Mouse (Mus musculus): ENCODE measurements around the gene Rpl21.

The Rpl21 gene

DNA sequence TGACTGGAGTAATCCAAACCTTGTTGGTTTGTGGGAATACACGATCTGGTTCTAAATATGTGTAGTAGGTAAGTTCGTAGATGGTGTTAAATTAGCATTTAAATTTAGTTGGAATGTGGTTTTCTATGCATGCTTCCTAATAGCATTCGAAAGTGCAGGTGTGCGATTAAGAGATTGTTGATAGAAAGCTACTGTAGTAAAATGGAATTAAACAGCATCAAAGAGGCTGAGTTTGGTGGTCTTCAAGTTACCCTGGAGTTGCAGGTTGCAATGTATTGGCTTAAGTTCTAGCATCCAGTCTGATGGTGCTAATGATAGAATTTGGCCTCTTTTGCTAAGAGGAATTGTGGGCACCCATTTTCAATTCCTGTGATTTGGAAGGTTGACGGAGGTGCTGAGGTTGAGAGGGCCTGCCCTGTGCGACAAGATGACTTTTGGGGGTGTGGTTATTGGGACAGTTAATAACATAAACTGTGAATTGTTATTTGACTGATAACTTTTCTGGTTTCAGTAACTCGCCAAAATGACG is 1.0 kb downstream of the Rpl21 start:
- DNase-seq (ENCODE audit: low spot score), result no peak

DNA sequence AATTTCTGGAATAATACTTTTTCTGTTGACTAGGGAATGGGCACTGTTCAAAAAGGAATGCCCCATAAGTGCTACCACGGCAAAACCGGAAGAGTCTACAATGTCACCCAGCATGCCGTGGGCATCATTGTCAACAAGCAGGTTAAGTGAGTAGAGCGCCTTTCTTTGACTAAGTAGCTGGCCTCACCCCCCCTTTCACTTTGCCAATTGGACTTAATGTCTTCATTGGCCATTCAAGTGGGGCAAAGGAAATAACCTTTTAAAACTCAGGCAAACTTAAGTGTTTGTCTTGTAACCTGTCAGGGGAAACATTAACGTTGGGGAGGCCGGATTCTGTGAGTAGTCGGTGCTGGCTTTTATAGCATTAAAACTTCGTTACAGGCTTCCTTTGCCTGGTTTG is 2.3 kb downstream of the Rpl21 start:
- no peak for DNase-seq (ENCODE audit: low spot score)

DNA sequence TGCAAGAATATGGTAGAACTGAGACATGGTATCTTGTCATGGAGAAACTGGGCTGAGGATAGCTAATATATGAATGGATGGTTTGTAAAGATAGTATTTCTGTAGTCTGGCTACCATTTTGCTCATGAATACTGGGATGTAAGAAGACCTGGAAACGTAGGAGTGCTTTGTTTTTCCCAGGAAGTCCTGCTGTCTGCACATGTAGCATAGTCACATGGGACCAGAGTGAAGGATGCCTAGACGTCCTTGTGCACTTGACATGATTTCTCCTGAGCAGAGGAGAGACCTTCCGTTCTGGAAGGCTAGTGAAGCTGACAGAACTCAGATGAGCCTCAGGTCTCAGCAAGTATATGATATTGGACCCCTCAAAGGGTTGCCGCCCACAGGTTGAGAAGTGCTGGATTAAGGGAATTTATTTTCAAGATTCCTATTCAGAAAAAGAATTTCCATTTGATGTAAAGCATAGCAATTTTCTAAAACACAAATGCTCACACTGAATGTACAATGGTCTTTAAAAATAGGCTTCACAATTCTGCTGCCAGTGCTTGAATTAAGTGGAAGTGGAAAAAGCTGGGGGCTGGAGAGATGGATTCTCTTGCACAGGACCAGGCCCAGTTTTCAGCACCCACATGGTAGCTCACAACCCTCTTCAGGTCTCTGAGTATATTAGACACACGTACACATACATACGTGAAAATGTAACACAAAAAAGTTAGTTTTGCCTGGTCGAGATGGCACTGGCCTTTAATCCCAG is 5.5 kb downstream of the Rpl21 start:
- no peak for DNase-seq (ENCODE audit: low spot score)

DNA sequence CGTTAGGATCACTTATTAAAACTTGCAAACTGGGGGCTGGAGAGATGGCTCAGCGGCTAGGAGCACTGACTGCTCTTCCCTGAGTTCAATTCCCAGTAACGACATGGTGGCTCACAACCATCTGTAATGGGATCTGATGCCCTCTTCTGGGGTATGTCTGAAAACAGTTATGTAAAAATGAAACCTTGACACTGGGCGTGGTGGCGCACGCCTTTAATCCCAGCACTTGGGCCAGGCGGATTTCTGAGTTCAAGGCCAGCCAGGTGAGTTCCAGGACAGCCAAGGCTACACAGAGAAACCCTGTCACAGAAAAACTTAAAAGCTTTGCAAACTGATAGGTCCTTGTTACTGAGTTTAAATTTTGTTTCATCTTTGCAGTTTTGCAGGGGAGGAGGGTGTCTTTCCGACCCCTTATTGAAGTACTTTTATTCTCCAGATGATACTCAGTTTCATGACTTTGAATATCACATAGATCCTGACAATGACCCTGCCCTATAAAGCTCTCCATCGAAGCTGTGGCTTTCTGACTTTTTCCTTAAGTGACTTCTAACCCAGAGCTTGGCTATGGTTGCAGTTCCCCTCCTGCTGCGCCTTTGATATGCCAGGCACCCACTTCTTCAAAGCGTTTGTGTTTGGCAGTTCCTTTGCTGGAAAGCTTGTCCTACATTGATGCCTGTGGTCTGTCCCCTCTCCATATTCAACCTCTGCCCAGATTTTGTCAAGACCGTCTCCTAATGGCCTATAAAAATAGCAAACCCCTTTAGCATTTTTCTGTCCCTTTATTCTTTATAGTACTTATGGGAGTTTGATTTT is 6.4 kb downstream of the Rpl21 start:
- DNase-seq (ENCODE audit: low spot score), result no peak

DNA sequence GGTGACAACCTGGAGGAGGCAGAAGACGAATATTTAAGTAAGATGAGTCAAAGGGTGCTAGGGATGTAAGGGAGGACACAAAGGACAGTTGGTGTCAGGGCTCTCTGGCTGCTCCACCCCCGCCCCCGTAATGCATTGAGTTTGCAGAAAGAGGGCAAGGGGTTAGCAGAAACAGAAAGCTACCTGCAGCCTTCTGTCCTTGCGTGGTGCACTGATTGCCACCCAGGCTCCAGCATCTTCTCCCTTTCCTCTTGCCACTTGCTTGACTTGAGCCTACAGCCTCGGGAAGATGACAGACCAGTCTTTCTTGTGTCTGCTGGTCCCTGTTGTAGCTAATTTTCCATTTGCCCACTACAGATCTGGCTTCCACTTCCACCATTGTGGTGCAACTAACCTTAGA is 7.1 kb downstream of the Rpl21 start:
- DNase-seq (ENCODE audit: low spot score), result no peak

DNA sequence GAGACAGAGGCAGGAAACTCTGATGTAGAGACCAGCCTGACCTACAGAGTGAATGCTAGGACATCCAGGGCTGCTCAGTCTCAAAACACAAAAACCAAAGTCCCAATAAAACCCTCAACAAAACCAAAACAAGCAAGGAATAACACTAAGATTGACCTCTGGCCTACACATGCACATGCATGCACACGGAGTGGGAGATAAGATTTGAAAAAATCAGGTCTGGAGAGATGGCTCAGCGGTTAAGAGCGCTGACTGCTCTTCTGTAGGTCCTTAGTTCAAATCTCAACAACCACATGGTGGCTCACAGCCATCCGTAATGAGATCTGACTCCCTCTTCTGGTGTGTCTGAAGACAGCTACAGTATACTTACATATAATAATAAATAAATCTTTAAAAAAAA is 7.7 kb downstream of the Rpl21 start:
- no peak for DNase-seq (ENCODE audit: low spot score)

DNA sequence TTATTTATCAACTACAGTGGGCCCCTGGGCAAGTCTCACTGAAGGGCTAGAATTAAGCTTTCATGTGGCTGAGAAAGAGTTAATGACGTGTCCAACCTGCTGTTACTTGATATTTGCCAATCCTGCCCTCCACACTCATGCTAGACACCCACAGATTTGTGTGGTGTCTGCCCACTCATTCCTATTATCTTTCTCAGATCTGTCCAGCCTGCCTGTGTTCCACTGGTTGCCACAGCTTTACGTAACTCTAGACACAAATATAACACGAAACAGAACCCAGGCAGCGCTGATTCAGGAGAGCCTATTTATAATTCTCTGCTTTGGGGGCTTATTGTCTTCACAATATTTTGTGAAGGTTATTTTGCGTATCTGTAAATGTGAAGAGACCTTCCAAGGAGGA is 8.6 kb downstream of the Rpl21 start:
- no peak for DNase-seq (ENCODE audit: low spot score)

DNA sequence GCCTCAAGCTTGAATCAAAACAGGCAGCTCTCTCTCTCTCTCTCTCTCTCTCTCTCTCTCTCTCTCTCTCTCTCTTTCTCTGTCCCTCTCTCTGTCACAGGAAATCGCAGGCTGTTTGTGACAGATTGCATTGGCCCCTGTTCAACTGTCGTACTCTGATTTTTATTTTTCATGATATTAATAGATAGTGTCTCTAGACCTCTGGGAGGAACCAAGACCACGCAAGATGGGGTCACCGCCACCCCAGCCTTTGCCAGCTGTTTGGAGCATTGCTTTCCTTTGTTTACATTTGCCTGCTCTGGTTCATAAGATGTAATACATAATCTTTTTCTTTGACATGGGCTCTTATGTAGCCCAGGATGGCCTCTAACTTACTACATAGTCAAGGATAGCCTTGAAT is 9.3 kb downstream of the Rpl21 start:
- DNase-seq (ENCODE audit: low spot score), result no peak

DNA sequence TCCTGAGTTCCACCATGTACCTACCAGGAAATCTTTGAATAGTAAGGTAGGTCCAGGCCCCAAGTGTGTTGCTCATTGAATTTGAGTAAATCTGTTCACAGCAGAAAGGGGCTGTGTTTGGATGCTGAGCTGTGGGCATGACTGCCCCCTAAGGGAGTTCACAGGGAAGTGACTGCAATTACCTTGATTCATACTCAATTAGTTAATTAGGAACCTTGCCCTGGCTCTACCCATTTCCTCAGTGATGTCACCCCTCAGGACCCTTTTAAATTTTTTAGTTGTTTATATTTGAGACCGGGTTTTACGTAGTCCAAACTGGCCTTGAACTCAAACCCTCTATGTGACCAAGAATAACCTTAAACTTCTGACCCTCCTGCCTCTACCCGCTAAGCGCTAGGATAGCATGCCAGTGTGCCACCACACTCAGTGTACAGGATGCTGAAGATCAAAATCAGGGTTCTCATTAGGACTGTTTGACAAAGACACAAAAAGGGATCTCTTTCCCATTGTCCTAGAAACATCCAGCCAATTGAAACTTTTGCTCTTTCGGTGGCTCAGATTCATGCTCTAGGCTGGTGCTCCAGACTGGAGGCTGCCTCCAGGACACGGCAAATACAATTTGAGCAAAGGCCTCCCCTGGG is 11.7 kb downstream of the Rpl21 start:
- no peak for DNase-seq (ENCODE audit: low spot score)

DNA sequence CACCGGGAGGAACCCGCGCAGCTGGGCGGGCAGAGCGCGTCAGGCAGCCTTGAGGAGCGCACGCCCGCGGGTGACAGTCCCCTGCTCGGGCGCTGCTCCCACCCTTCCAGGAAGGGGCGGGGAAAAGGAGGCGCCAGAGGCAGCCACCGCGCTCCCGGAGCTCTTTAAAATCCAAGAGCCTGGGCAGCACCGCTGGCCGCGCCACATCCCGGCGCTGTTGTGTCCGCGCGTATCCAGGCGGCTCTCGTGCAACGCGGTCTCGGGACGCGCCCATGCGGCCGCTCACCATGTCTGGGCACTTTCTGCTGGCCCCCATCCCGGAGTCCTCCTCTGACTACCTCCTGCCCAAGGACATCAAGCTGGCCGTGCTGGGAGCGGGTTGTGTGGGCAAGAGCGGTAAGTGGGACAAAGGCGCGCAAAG is 12.3 kb downstream of the Rpl21 start, which contains the start of gene Rasl11a:
Rasl11a (plus strand) TSS at position 127 of the 421 bp plus-strand sequence.
- DNase-seq (ENCODE audit: low spot score), result peak; percentile 68

DNA sequence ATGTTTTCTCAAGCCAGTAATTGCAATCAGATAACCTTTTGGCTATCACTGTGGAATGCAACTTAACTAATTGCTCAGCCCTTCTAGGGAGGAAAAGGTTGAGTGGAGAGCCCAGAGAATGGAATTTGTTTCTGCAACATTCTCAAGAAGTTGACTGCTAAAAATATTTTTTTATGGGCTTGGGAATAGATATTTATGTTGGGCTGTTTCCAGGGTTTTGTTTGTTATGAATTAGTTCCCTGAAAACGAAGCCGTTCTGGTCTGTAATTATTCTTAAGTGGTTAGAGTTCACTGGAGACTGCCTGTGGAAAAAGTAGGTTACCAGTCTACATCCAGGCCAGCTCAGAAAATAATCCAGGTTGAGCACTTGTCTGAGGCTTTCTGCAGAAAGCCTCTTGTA is 13.8 kb downstream of the Rpl21 start:
- DNase-seq (ENCODE audit: low spot score), result no peak

DNA sequence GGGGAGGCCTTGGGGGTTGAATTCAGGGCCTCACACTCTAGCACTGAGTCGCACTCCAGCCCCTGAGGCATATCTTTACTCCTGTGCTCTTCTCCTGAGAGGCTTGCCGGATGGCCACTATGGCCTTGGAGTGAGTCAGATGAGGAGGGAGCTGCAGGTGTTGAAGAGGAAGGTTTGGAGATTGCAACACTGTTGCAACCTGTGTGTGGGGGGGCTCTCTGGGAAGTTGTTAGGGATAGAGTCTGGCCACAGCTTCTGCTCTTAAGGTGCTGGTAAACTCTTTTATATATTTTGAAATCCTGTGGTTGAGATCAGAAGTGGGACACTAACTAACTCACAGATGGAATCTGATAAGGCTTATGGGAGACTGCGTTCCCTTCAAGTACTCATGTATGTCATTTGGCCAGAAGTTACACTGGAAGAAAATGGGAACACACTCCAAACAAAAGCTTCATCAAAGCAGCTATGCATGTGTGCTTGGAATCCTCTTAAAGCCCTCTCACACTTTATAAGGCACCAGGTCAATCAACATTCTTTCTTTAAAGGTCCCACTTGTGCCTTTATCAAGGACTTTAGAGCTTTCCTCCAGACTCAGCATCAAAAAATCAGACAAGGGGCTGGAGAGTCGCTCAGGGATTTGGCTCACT is 16.4 kb downstream of the Rpl21 start:
- no peak for DNase-seq (ENCODE audit: low spot score)

DNA sequence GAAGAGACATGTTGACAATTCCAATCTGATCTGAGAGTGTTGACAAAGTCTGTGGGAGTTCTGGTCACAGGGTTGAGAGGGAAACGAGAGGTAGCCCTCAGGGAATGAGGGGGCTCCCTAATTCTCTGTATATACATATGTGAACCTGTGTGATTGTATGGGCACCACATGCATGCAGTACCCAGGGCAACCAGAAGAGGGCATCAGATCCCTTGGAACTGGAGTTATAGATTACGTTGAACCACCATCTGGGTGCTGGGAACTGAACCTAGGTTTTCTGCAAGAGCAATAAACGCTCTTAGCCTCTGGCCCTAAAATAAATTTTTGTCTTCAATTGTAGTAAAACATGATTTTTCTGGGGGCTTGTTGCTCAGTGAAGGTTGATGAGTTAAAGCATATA is 23.4 kb downstream of the Rpl21 start:
- no peak for DNase-seq (ENCODE audit: low spot score)

DNA sequence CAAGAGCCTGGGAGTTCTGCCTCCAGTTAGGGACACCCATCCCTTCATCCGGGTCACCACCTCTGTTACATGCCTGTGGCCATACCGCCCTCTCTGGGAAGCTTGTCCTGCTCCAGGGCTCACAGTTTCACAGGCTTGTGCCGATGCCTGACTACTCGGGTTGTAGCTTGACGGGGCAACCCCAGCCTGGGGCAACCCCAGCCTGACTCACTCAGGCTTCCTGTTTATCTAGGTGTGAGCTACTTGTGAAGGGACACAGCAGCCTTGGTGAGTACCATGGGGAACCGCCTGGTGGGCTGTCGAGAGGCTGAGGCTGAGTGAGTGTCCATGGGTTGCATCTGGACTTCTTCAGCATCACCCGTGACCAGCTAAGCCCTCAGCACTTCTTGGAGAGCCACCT is 24.9 kb downstream of the Rpl21 start:
- no peak for DNase-seq (ENCODE audit: low spot score)

DNA sequence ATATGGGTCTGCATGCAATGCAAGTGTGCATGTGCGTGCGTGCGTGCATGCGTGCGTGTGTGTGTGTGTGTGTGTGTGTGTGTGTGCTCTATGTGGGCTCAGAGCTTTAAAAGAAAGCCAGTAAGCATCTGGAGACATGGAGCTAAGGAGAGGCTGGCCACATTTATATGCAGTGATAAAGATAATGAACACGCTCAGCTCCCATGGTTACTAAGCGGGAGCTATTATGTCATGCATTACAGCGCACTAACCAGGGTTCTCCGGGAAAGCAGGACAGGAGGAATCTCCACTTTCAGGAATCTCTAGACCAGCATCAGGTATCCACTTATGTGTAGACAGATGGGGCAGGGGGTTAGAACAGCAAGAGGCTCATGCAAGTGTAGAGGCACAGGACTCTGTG is 26.1 kb downstream of the Rpl21 start:
- no peak for DNase-seq (ENCODE audit: low spot score)

DNA sequence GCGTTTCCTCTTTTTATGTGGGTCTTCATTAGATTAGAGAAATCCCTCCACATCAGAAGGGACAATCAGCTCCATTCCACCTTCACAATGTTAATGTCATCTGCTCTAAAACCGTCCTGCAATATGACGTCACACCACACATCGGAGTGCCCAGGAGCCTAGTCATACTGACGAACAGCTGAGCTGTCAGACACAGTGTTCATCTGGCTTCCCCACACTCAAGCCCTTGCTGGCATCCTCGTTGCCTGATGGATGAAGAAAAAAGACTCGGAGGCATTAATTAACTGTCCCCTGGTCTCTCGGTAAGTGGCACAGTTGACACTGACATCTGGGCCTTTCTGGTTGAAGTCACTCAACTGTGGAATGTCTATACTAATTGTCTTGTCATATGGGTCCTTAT is 26.6 kb downstream of the Rpl21 start:
- DNase-seq (ENCODE audit: low spot score), result no peak

DNA sequence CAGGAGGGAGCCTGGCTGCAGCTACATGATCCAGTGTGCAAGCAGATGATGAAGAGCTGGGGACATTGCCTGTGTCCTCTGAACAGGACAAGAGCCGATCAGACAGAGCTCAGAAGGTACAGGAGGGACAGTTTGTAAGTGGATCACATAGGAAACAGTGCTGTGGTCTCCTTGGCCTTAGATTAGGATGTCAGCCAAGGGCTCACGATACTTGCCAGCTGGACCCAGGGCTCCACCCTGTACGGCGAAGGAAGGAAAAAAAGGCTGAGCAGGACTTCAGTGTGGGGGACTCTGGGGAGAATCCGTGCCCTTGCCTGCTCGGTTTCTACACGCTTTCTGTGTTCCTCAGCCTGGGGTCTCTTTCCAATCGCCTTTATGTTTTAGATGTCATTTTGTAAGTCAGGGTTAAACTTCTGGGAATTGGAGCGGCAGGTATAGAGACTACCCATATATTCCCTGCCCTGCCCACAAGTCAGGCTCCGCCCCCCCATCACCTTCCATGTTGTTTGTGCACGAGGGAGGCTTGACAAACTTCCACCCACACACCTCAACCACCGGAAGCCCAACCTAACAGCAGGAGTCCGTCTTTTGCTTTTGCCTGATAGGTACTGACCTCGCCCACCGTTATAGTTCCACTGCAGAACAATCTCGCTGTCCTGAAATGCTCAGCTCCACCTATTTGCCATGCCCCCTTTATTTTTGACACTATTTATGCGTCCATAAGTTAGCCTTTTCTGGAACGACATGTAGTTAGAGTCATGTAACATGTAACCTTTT is 27.7 kb downstream of the Rpl21 start:
- no peak for DNase-seq (ENCODE audit: low spot score)

DNA sequence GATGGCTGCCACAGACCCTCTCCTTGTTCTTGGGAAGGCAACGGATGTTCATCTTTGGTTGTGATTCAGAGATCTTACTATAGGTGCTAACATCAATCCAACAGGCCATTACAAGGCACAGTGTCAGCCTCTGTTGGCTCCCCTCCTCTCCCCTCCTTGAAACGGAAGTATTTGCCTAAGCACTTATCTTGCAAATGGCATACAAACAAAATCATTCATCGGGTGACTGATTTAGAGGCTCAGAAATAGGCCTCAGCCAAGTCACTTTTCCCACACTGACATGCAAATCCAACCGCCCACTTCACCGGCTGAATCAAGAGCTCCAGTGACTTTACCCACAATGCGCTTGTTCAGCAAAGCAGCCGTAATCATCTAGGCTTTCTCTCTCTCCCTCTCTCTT is 28.9 kb downstream of the Rpl21 start:
- DNase-seq (ENCODE audit: low spot score), result no peak

DNA sequence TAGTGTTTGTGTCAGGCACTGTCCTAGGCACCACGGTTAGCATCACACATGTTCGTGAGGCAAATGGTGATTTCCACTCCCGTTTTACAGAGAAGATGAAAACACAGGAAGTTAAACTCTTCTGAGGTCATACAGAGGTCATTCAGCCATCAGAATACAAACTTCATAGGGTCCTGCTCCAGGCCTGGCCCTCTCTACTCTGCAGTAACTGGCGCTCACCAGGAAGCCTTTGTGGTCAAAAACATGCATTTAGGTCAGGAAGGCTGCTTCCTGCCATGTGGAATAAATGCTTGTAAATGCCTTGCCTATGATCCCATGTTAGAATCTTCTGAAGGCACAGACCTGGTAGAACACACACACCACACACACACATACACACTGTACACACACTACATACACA is 32.8 kb downstream of the Rpl21 start:
- no peak for DNase-seq (ENCODE audit: low spot score)

DNA sequence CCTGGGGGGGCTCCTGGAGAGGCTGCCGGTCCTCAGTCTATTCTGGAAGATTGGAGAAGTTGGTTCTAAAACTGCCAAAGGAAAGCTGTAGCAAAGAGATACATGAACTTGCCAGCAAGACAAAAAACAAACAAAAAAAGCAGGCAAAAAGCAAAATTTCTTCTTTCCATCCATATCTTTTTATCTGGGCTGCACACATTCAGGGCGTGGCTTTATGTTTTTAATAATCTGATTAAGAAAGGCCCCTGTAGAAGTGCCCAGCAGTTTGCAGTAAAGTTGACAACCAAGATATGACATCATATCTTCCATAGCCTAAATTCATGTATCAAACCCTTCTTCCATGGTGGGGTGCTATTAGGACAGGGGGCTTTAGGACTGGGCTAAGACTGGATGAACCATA is 33.6 kb downstream of the Rpl21 start:
- DNase-seq (ENCODE audit: low spot score), result no peak

DNA sequence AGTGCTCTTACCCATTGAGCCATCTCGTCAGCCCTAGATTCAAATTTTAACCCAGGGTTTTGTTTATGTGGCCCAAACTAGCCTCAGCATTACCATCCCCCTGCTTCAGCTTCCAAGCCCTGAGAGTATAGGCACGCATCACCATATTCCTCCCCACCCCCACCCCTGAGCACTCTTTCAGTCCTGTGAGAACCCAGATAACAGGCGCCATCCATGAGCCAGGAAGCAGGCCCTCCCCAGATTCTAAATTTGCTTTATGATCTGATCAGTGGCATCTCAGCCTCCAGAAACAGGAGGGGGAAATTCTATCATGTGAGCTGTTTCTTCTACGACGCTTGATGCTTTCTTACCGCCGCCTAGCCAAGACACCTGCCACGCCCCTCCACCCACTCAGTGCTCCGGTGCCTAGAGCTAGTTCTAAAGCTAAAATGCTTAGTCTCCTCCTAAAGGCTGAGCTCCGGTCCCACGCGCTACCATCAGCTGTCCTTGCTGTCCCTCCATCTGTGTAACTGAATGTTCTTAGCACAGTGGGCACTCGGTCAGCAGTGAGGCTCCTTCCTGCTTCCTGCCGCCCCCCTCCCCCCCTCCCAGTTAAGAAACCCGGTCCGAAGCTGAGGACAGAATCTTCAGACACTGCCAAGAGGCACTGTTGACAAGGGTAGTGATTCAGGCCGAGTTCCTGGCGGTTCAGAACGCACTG is 34.7 kb downstream of the Rpl21 start:
- no peak for DNase-seq (ENCODE audit: low spot score)
